Mouse (Mus musculus): Measurements from ENCODE around the gene Eef2.

GRCm38 (mm10) chr10:81154313-81154712 lies 22.1 kb upstream of the Eef2 start:
- no peak for TF ChIP-seq EP300 (IDR thresholded peaks at IDR 0.05; ENCODE audit: low read depth)
- no peak for TF ChIP-seq CTCF (IDR thresholded peaks at IDR 0.05; ENCODE audit: low read depth)
